Mouse (Mus musculus) ES-E14 (cell line): ENCODE measurements around the gene Slc22a3. TPM values are rescaled to one million over a fixed set of nuclear protein-coding genes. Genes with fewer than 3 reads are reported as not detected.

Experiments
- DNase-seq: peaks from one replicate; pipeline ENCODE4 v3.0.0-alpha.2; 2013; ENCODE audit warnings: low read depth, low spot score
- H3K27ac ChIP-seq: 2 replicates; pipeline ENCODE4 v1.5.1; 2012; ENCODE audit warnings: low read depth, mild to moderate bottlenecking, low read length, moderate library complexity, mixed read lengths; ENCODE audit not compliant: poor library complexity, insufficient read depth, severe bottlenecking
- H3K36me3 ChIP-seq: 2 replicates; pipeline ENCODE4 v1.6.1; 2012; ENCODE audit warnings: mild to moderate bottlenecking, low read length, moderate library complexity, mixed read lengths; ENCODE audit not compliant: control insufficient read depth, poor library complexity, insufficient read depth, severe bottlenecking
- H3K4me1 ChIP-seq, 2 experiments: fragments of 150-350 bp in 1 of 2; sonication (generic) in 1 of 2; 2 replicates each; pipeline ENCODE4 v1.6.1; 2012; ENCODE audit warnings: low read length in 2 of 2, mild to moderate bottlenecking in 1 of 2, mixed read lengths in 1 of 2; ENCODE audit not compliant: control insufficient read depth in 2 of 2, insufficient read depth in 2 of 2, poor library complexity in 1 of 2
- H3K4me3 ChIP-seq, 2 experiments: fragments of 150-350 bp in 1 of 2; sonication (generic) in 1 of 2; 2 replicates each; pipeline ENCODE4 v1.5.1; 2012; ENCODE audit warnings: low read length in 2 of 2, low read depth in 1 of 2, mild to moderate bottlenecking in 1 of 2, mixed read lengths in 1 of 2; ENCODE audit not compliant: insufficient read depth in 1 of 2, poor library complexity in 1 of 2, severe bottlenecking in 1 of 2
- H3K9ac ChIP-seq: 2 replicates; pipeline ENCODE4 v1.6.1; 2012; ENCODE audit warnings: low read depth, mild to moderate bottlenecking, low read length, mixed read lengths; ENCODE audit not compliant: poor library complexity, insufficient read depth, severe bottlenecking
- H3K9me3 ChIP-seq: fragments of 150-350 bp; sonication (generic); 2 replicates; pipeline ENCODE4 v1.6.1; 2012; ENCODE audit warnings: low read depth, mild to moderate bottlenecking, low read length; ENCODE audit not compliant: control insufficient read depth, insufficient read depth
- CHD2 ChIP-seq: IDR thresholded peaks from 2 replicates; pipeline ENCODE4 v1.6.1; 2014; ENCODE audit warnings: mild to moderate bottlenecking, low read depth, low read length, inconsistent platforms
- HCFC1 ChIP-seq: IDR thresholded peaks from 2 replicates; pipeline ENCODE4 v1.6.1; 2012; ENCODE audit warnings: low read length, inconsistent platforms, borderline replicate concordance; ENCODE audit not compliant: insufficient read depth
- MAFK ChIP-seq: IDR thresholded peaks from 2 replicates; pipeline ENCODE4 v1.6.1; 2014; ENCODE audit warnings: mild to moderate bottlenecking, low read depth, low read length, inconsistent platforms; ENCODE audit not compliant: insufficient read depth
- ZC3H11A ChIP-seq: IDR thresholded peaks from 2 replicates; pipeline ENCODE4 v1.6.1; 2012; ENCODE audit warnings: low read depth, mild to moderate bottlenecking, inconsistent platforms, low read length, borderline replicate concordance
- ZNF384 ChIP-seq: IDR thresholded peaks from 2 replicates; pipeline ENCODE4 v1.6.1; 2012; ENCODE audit warnings: low read depth, low read length, inconsistent platforms
- in situ Hi-C, 2 experiments: fragments of 600-800 bp; cut with MboI; formaldehyde crosslinking; loops; one replicate each; pipeline ENCODE4 v1.15.1; 2025; ENCODE audit warnings: low sequenced_read_pairs in 2 of 2, inconsistent platforms in 1 of 2; ENCODE audit not compliant: unreplicated experiment in 2 of 2
- total RNA-seq: library from RNA; depleted of rRNA; stranded (reverse); fragments of 300-350 nt; gene quantifications from 2 replicates; pipeline ENCODE4 v1.2.3, GENCODE M21; 2012

The Slc22a3 gene
- total RNA-seq, 1 experiment, result 0.22 TPM

- TF ChIP-seq ZC3H11A, result no peak
- TF ChIP-seq MAFK, result no peak
- TF ChIP-seq HCFC1, result no peak
- no peak for TF ChIP-seq ZNF384
- no peak for TF ChIP-seq CHD2
- no peak for DNase-seq
- in situ Hi-C loops, result no loop called here
Measured at GRCm38 (mm10) chr17:12513107-12513923, 5.8 kb upstream of the Slc22a3 start.

GRCm38 (mm10) chr17:12511193-12511592 is 3.7 kb upstream of the Slc22a3 start:
- no peaks in the 10 kb centered on the region for H3K9me3 ChIP-seq
- in situ Hi-C loops, result no loop called here
- no peak overlapping the region for H3K9ac ChIP-seq

More at GRCm38 (mm10) chr17:12513107-12513923, 5.8 kb upstream of the Slc22a3 start:
- H3K9ac ChIP-seq, result no peak overlapping the region
- H3K27ac ChIP-seq, result no peak overlapping the region
- H3K4me3 ChIP-seq, result no peak overlapping the region
- no peaks in the 10 kb centered on the region; a peak in 1 of 4 replicates for H3K4me1 ChIP-seq
- H3K36me3 ChIP-seq, result no peaks in the 10 kb centered on the region
- no peaks in the 10 kb centered on the region for H3K9me3 ChIP-seq

GRCm38 (mm10) chr17:12508376-12508775 is 872 bp upstream of the Slc22a3 start:
- H3K27ac ChIP-seq, result no peak overlapping the region
- no peak for DNase-seq
- H3K9me3 ChIP-seq, result no peaks in the 10 kb centered on the region
- no peak overlapping the region for H3K9ac ChIP-seq
- H3K4me3 ChIP-seq, result no peak overlapping the region
- TF ChIP-seq ZC3H11A, result no peak
- no peak for TF ChIP-seq MAFK
- TF ChIP-seq ZNF384, result no peak
- TF ChIP-seq HCFC1, result no peak
- H3K4me1 ChIP-seq, result peaks cover 0 to 3% of the 10 kb centered on the region in 2 experiments; a peak in 1 of 4 replicates
- in situ Hi-C loops, result no loop called here
- H3K36me3 ChIP-seq, result no peaks in the 10 kb centered on the region

More at GRCm38 (mm10) chr17:12511193-12511592, 3.7 kb upstream of the Slc22a3 start:
- no peaks in the 10 kb centered on the region for H3K36me3 ChIP-seq
- no peak overlapping the region for H3K27ac ChIP-seq
- H3K4me1 ChIP-seq, result peaks cover 0 to 3% of the 10 kb centered on the region in 2 experiments; a peak in 1 of 4 replicates
- TF ChIP-seq MAFK, result no peak
- TF ChIP-seq CHD2, result no peak
- TF ChIP-seq HCFC1, result no peak
- TF ChIP-seq ZC3H11A, result no peak
- no peak for TF ChIP-seq ZNF384
- no peak for DNase-seq
- H3K4me3 ChIP-seq, result no peak overlapping the region

- no peak for TF ChIP-seq HCFC1
- TF ChIP-seq ZNF384, result no peak
- TF ChIP-seq MAFK, result no peak
- no peak for TF ChIP-seq ZC3H11A
- no peak for TF ChIP-seq CHD2
- no peak overlapping the region for H3K27ac ChIP-seq
- no peaks in the 10 kb centered on the region for H3K9me3 ChIP-seq
- peak overlapping the region; percentile 72 for H3K9ac ChIP-seq
- H3K4me1 ChIP-seq, result peaks cover 0 to 3% of the 10 kb centered on the region in 2 experiments; a peak in 1 of 4 replicates
- no peaks in the 10 kb centered on the region for H3K36me3 ChIP-seq
- in situ Hi-C loops, result no loop called here
- DNase-seq, result peak; percentile 13
- H3K4me3 ChIP-seq, result peak overlapping the region; percentile 64 to 72
Measured at GRCm38 (mm10) chr17:12506903-12507563, 471 bp downstream of the Slc22a3 start.
